Mouse (Mus musculus) cerebellum, postnatal 25 days (tissue): ENCODE data around the gene Slc5a12.

Experiments
- DNase-seq, 2 experiments: peaks; one replicate each; pipeline ENCODE4 v3.0.0; 2021; ENCODE audit warnings: mixed read lengths in 2 of 2

The Slc5a12 gene

DNA sequence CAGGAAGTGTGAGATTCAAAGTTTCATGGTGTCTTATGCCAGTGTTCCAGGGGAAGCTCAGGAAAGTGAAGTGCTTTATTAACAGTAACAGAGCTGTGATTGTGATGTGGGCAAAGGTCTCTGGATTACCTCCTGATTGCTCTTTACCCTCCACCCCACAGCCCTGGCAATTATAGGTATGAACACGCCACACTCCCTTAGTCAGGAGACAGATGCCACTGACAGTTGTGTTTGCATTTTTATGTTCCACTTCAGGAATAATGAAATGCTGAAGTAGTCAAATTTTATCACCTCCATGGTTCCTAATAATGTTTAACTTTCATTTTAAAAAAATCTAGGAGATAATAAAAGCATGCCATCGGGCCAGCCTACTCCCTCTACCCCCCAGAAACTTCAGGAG is at the start of gene Slc5a12:
Gene Slc5a12, plus strand, starts transcription at position 367 of the 400 bp plus-strand sequence.
- DNase-seq, result no peak

DNA sequence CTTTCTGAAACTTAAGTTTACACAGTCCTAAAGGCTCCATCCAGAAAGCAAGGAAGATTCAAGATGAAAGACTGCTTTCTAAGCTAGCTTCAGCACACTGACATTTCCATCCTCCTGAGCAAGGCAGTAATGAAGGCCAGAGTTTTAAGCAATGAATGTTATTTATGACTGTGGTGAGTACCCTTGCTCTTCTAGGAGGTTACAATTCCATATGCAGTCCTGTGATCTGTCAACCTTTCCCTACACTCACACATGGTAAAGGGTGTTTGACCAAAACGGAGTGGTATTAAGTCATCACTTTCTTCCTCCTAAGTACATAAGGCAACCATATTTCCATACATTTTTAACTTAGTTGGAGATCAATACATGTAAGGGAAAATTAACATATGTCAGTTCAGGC is 41.0 kb upstream of the Slc5a12 start:
- no peak for DNase-seq

DNA sequence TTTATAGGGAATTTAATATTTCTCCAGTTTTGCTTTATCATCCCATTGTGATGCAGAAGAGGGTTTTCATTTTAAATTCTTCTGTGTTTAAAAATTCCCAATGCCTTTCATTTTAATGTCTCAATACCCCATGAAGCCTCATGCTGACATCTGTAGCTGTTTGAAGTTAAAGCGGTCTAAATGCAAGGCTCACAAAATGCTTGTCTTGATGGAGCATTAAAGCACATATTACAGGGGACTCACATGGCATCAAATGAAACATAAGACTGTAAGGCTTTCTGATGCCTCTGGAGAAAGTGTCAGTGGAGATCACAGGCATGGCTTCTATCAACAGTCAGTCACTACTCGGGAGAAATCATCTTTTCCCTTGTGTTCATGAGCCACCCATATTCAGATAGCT is 34.5 kb upstream of the Slc5a12 start:
- DNase-seq, result no peak

DNA sequence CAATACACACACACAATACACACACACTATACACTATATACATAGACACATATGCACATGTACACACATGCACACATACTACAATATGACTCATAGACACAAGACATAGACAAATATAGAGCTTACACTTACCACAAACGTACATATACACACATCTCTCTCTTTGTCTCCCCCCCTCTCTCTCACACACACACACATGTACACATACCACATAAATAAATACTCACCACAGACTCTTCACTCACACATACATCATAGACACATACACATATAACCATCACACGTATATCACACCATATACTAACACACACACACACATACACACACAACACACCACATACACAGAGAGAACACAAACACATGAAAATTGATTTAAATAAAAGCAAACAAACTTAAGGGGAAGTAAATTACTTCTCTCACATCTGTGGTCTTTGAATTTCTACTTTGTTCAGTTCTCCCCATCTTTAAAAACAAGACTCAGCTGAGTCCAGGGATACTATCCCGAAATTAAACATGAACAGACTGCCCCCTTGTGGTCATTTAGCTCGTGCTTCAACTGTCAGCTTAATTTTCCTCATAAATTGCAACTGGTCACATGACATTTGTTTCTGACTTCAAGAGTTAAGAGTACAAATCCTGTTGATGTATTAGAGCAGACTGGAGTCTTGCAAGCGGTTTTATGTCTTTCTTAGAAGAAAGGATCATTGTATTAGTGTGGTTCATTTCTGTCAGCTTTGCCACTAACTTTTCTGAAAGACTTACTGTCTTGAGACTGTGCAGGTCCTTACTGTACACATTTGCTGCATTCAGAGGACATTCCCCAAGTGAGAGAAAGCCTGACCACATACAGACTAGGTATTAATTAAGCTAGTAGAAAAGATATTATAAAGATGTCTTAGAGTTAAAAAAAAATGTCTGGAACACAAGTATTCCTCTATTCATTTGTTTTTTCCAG is 32.1 kb upstream of the Slc5a12 start:
- peak; percentile 25 to 65 for DNase-seq

DNA sequence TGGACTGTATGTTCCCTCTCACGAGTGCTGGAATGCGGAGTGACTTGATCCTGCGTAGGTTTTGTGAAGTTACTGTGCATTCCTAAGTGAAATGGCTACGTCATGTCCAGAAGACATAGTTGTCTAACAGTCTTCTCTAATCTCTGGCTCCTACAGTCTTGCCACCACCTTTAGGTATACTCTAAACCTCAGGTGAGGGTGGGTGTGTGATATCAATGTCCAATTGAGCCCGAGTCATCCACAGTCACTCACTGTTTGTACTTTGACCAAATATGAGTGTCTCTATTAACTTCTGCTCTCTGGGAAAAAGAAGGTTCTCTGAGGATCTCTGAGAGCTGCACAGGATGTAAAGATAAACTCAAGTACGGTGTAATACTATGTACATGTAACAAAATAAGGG is 10.4 kb upstream of the Slc5a12 start:
- DNase-seq, result no peak

DNA sequence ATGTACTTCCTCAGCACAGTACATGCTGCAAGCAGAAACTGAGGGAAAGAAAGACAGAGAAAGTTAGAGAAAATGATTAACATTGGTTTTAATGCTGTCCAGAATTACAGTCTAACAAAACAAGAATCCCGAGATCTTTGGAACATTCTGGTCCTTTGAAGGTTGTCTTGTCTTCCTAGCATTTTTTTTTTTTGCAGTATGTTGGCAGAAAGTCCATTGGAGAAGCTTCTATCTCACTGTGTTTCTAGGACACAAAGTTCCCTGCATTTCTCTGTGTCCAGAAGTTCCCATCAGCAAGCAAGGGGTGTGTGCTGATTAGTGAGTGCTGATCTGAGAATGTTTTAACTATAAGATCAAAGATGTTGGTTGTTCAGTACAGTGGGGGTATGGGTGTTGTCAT is 7.1 kb upstream of the Slc5a12 start:
- DNase-seq, result no peak

DNA sequence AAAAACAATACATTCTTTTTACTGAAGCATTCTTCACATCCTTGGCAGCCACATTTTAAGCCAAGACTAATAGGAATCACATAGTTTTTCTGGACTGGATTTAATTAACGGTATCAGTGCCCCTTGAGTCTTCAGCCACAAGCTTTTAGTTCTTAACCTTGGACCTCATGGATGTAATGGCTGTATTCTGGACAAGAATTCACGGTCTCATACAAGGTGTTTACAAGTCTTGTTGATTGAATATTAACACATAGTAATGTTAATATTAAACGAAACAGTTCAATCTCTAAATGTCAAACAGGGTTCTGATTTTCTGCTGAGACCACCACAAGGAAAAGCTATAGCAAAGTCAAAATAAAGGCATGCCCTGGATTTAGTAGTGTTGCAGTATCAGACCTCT is 4.8 kb upstream of the Slc5a12 start:
- DNase-seq, result no peak

DNA sequence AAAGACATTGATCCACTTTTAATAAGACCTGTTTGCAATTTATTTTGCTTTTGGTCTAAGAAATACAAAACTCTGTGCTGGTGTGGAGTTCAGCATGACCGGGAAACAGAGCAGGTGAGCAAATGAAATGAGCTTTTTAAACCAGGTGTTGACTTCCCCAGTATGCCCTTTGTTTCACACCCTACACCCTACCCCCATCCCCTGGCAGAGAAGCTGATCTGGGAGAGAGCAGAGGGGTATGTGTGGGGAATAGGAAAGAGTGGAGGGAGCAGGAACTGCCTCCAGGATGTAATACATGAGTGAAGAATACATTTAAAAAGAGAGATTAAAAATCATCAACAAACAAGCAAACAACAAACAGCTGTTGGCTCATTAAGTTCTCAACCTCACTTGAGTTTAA is 47.3 kb downstream of the Slc5a12 start:
- DNase-seq, result no peak

DNA sequence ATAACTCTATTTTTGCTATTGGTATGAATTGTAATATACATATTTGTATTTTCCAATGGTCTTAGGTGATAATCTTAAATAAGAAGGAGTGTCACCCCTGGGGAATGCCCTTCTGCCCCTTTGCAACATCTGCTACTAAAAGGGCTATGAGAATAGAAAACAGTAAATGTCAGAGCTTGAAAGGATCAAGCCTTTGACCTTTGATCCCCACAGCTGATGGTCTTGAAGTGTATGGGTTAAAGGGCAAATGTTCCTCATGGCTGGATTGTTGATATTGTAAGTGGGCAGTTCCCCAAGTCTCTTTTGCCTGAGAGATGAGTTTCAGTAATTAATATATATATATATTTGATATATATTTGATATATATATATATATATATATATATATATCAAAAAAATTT is 47.7 kb downstream of the Slc5a12 start:
- no peak for DNase-seq

DNA sequence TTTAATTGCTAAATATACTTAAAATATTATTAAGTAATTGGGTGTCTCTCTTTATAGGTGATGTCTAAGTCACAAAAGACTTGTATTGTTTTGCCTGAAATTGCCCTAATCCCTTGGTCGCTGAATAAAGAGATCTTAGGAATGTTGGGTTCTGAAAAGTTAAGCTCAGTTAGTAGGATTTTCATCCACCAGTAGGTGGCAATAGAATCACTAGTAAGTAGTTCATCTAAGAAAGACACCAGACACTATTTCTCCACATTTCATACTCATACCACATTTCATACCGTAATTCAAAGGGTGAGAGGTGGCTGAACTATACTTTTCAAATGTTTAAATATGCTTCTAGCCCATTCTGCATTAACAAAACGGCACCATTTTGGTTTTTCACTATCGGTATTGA is 66.2 kb downstream of the Slc5a12 start:
- DNase-seq, result no peak

DNA sequence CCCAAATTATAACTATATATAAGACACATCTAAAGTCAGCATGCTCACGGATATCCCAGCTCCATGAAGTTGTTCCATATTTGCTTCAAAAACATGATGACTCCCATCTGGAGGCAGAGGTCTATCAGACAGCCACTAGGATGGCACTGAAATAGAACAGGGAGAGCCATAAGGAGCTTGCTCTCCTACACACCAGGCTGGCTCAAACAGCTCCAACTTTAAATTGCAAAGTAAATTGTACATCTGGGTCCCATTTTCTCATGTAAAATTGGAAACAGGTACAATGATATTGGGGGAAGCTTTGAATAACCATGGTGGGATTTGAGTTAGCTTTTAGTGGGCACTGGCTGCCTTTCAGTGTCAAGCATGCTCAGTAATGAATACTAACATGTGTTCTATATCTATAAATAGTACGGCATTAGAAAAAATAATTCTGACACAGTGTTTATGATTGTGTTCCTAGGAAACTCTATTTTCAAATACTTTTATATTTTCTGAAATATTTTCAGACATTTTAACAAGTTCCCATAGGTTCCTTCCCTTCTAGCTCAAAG is 74.0 kb downstream of the Slc5a12 start:
- DNase-seq, result no peak
